Comparison of ENCODE assay signal across 9 mouse cellular contexts in the genomic region with DNA sequence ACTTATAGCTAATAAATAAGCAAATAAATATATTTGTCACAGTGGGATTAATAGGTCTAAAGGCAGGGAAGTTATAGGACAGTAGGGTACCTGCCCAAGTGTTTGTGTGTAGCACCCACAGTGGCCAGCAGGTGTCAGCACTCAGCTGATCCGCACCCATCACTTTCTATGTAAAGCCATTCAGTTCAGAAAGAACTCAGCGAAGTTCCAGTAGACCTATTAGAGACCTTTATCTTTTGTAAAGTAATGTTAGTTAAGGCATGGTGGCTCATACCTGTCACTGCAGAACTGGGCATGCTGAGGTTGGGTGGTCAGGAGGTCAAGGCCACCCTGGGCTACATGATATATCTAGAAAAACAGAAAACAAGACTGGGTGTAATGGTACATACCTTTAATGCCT. TPM values are rescaled to one million over a fixed set of nuclear protein-coding genes. Genes with fewer than 3 reads are reported as not detected.
DNase-seq lines count a peak whose midpoint lies in the region; ATAC-seq and TF ChIP-seq lines count a peak whose summit lies in the region.
"Had no signal": no experiment of that assay in that cellular context is flagged by ENCODE, and none has a peak within 500 bp of the region (broad histone marks: within the 10 kb centered on the region; RNA-seq: fewer than 3 reads in every experiment).

No protein-coding gene starts in this region.

- TF ChIP-seq CTCF in heart, adult 2 months (IDR thresholded peaks at IDR 0.05): peak; percentile 95
- TF ChIP-seq CTCF in bone marrow, adult 2 months (IDR thresholded peaks at IDR 0.05; ENCODE audit: control insufficient read depth, insufficient read depth, low read length): peak; percentile 94
- peak; percentile 90; the same call in 1 of the 2 replicates for TF ChIP-seq CTCF in small intestine, adult 2 months (IDR thresholded peaks at IDR 0.05; ENCODE audit: extremely low read depth, insufficient read length, insufficient replicate concordance, low read depth, low read length)

- H3K9me3 ChIP-seq in heart, embryonic 12.5 days (replicated peaks): no peaks in the 10 kb centered on the region
- no peaks in the 10 kb centered on the region for H3K9me3 ChIP-seq in forebrain, embryonic 10.5 days
- no peaks in the 10 kb centered on the region for H3K9me3 ChIP-seq in hindbrain, embryonic 15.5 days
- no peaks in the 10 kb centered on the region for H3K9me3 ChIP-seq in midbrain, embryonic 11.5 days (ENCODE audit: control insufficient read depth, low read length)
- H3K9me3 ChIP-seq: megakaryocyte, embryonic 14.5 days had no signal

- DNase-seq in heart, adult 2 months: peak; percentile 49 to 79
- DNase-seq in forebrain, embryonic 10.5 days (ENCODE audit: extremely low spot score, low spot score): peak; percentile 49
- DNase-seq in left cerebral cortex, postnatal 25 days (ENCODE audit: low spot score in 2 of 2): peak; percentile 47 to 66
- peak; percentile 95 for DNase-seq in midbrain, embryonic 11.5 days (ENCODE audit: low spot score, missing footprints)

- no peak overlapping the region for H3K4me3 ChIP-seq in heart, adult 2 months
- no peak overlapping the region for H3K4me3 ChIP-seq in heart, embryonic 12.5 days
- H3K4me3 ChIP-seq in bone marrow, adult 2 months (replicated peaks; ENCODE audit: control insufficient read depth, low read depth, low read length): no peak overlapping the region
- no peak overlapping the region for H3K4me3 ChIP-seq in forebrain, embryonic 10.5 days
- H3K4me3 ChIP-seq in hindbrain, embryonic 15.5 days: no peak overlapping the region
- no peak overlapping the region for H3K4me3 ChIP-seq in midbrain, embryonic 11.5 days (ENCODE audit: low read depth, low read length)
- H3K4me3 ChIP-seq in small intestine, adult 2 months (ENCODE audit: low read depth, low read length): no peak overlapping the region
- H3K4me3 ChIP-seq: megakaryocyte, embryonic 14.5 days had no signal

- no peak for TF ChIP-seq POLR2A in heart, adult 2 months (IDR thresholded peaks at IDR 0.05; ENCODE audit: insufficient read depth, low read depth, low read length)
- no peak for TF ChIP-seq POLR2A in bone marrow, adult 2 months (IDR thresholded peaks at IDR 0.05; ENCODE audit: borderline replicate concordance, control insufficient read depth, low read depth, low read length)
- no peak for TF ChIP-seq POLR2A in small intestine, adult 2 months (IDR thresholded peaks at IDR 0.05; ENCODE audit: low read depth, low read length)

- no peak for ATAC-seq in heart, embryonic 12.5 days (ENCODE audit: insufficient number of reproducible peaks, low FRiP score)
- ATAC-seq in hindbrain, embryonic 15.5 days (ENCODE audit: low FRiP score, low read depth): peak; percentile 84
- ATAC-seq in midbrain, embryonic 11.5 days (ENCODE audit: low FRiP score): peak; percentile 64

- H3K9ac ChIP-seq in heart, adult 2 months (ENCODE audit: low read depth, low read length): no peak overlapping the region
- no peak overlapping the region for H3K9ac ChIP-seq in heart, embryonic 12.5 days
- no peak overlapping the region for H3K9ac ChIP-seq in hindbrain, embryonic 15.5 days
- H3K9ac ChIP-seq in midbrain, embryonic 11.5 days (ENCODE audit: low read length): no peak overlapping the region

- no peak overlapping the region for H3K27ac ChIP-seq in heart, adult 2 months
- H3K27ac ChIP-seq in heart, embryonic 12.5 days (ENCODE audit: poor library complexity, severe bottlenecking): no peak overlapping the region
- no peak overlapping the region for H3K27ac ChIP-seq in bone marrow, adult 2 months (ENCODE audit: control insufficient read depth, insufficient read depth, low read depth, low read length, poor library complexity)
- H3K27ac ChIP-seq in forebrain, embryonic 10.5 days: no peak overlapping the region
- no peak overlapping the region for H3K27ac ChIP-seq in hindbrain, embryonic 15.5 days (replicated peaks)
- H3K27ac ChIP-seq in midbrain, embryonic 11.5 days (ENCODE audit: low read depth, low read length): no peak overlapping the region
- no peak overlapping the region for H3K27ac ChIP-seq in small intestine, adult 2 months (ENCODE audit: insufficient read depth, low read depth, low read length)

- H3K36me3 ChIP-seq in heart, adult 2 months (ENCODE audit: control insufficient read depth, insufficient read depth, low read length): no peaks in the 10 kb centered on the region
- H3K36me3 ChIP-seq in heart, embryonic 12.5 days: no peaks in the 10 kb centered on the region
- no peaks in the 10 kb centered on the region for H3K36me3 ChIP-seq in forebrain, embryonic 10.5 days (replicated peaks)
- H3K36me3 ChIP-seq in hindbrain, embryonic 15.5 days: no peaks in the 10 kb centered on the region
- no peaks in the 10 kb centered on the region for H3K36me3 ChIP-seq in midbrain, embryonic 11.5 days (ENCODE audit: control insufficient read depth, insufficient read depth, low read length)
- no peaks in the 10 kb centered on the region for H3K36me3 ChIP-seq in small intestine, adult 2 months (ENCODE audit: control insufficient read depth, insufficient read depth, low read length)

- WGBS in heart, adult 2 months: 4% methylated on average over 2 of the region's 2 CpGs
- 20% methylated on average over 2 of the region's 2 CpGs for WGBS in heart, embryonic 12.5 days
- WGBS in bone marrow, adult 2 months: 6% methylated on average over 2 of the region's 2 CpGs
- 27% methylated on average over 2 of the region's 2 CpGs for WGBS in forebrain, embryonic 10.5 days
- WGBS in hindbrain, embryonic 15.5 days: 15% methylated on average over 2 of the region's 2 CpGs
- WGBS in midbrain, embryonic 11.5 days: 12% methylated on average over 2 of the region's 2 CpGs
- 3% methylated on average over 2 of the region's 2 CpGs for WGBS in small intestine, adult 2 months

- intact Hi-C loops in heart, adult 2 months (cut with DNase I): loop anchor here (1.0 to 5.0 kb wide), 3 partner anchors 44 to 312 kb away; no protein-coding TSS in a partner anchor
- intact Hi-C loops in left cerebral cortex, postnatal 25 days (cut with DNase I): loop anchor here (2.0 to 5.0 kb wide), 3 partner anchors 162 to 312 kb away; no protein-coding TSS in a partner anchor

- no peak overlapping the region for H3K4me2 ChIP-seq in heart, embryonic 12.5 days
- H3K4me2 ChIP-seq in hindbrain, embryonic 15.5 days: no peak overlapping the region
- H3K4me2 ChIP-seq in midbrain, embryonic 11.5 days: no peak overlapping the region

- H3K79me2 ChIP-seq in heart, adult 2 months (replicated peaks; ENCODE audit: control insufficient read depth, insufficient read depth, low read length): no peaks in the 10 kb centered on the region

- H3K27me3 ChIP-seq in heart, adult 2 months (ENCODE audit: control insufficient read depth, insufficient read depth, low read length): no peaks in the 10 kb centered on the region
- H3K27me3 ChIP-seq in heart, embryonic 12.5 days (replicated peaks): 0 out of 2 replicates have a peak, but pooled peaks cover 4% of the 10 kb centered on the region
- no peaks in the 10 kb centered on the region for H3K27me3 ChIP-seq in forebrain, embryonic 10.5 days (ENCODE audit: poor library complexity, severe bottlenecking)
- no peaks in the 10 kb centered on the region for H3K27me3 ChIP-seq in hindbrain, embryonic 15.5 days
- no peaks in the 10 kb centered on the region for H3K27me3 ChIP-seq in midbrain, embryonic 11.5 days (ENCODE audit: control insufficient read depth, insufficient read depth, low read length)
- H3K27me3 ChIP-seq in small intestine, adult 2 months (ENCODE audit: control insufficient read depth, insufficient read depth, low read length): no peaks in the 10 kb centered on the region

- H3K4me1 ChIP-seq in heart, adult 2 months (ENCODE audit: control insufficient read depth, insufficient read depth, low read length): no peaks in the 10 kb centered on the region
- H3K4me1 ChIP-seq in heart, embryonic 12.5 days (replicated peaks): no peaks in the 10 kb centered on the region; the same call in 1 of the 2 replicates
- peaks cover 2% of the 10 kb centered on the region; the same call in 1 of the 2 replicates for H3K4me1 ChIP-seq in bone marrow, adult 2 months (ENCODE audit: control insufficient read depth, insufficient read depth, low read length)
- no peaks in the 10 kb centered on the region for H3K4me1 ChIP-seq in forebrain, embryonic 10.5 days
- no peaks in the 10 kb centered on the region for H3K4me1 ChIP-seq in hindbrain, embryonic 15.5 days (replicated peaks)
- no peaks in the 10 kb centered on the region for H3K4me1 ChIP-seq in midbrain, embryonic 11.5 days (ENCODE audit: control insufficient read depth, insufficient read depth, low read length)
- H3K4me1 ChIP-seq in small intestine, adult 2 months (ENCODE audit: control insufficient read depth, insufficient read depth, insufficient read length, low read length): peaks cover 7% of the 10 kb centered on the region; the same call in 1 of the 2 replicates

- TF ChIP-seq EP300 in heart, adult 2 months (IDR thresholded peaks at IDR 0.05; ENCODE audit: insufficient read depth, low read depth, low read length): 0 out of 2 replicates have a peak, but pooled peaks have one; percentile 50

RNA-seq across cellular contexts. Expression of a gene that starts 12.4 kb away (rescaled TPM):
- total RNA-seq in heart, adult 2 months (2021): not detected
- not detected in 2 replicates for polyA plus RNA-seq in heart, adult 2 months (2012; rRNA removed)
- polyA plus RNA-seq in heart, embryonic 12.5 days (2016; fragmentation: Nextera tagmentation; extraction: Ambion mirVana): not detected in 2 replicates
- not detected in 2 replicates for polyA plus RNA-seq in bone marrow, adult 2 months (2011; ENCODE audit: insufficient read depth, insufficient read length, low replicate concordance, missing spikeins)
- polyA plus RNA-seq in forebrain, embryonic 10.5 days (2016; fragmentation: Nextera tagmentation; extraction: Ambion mirVana): not detected in 2 replicates
- not detected in 2 replicates for polyA plus RNA-seq in hindbrain, embryonic 15.5 days (2015; fragmentation: Nextera tagmentation; extraction: Ambion mirVana)
- total RNA-seq in left cerebral cortex, postnatal 25 days (2021): not detected
- polyA plus RNA-seq in midbrain, embryonic 11.5 days (2014; fragmentation: Nextera tagmentation; extraction: Ambion mirVana): not detected in 2 replicates
- polyA plus RNA-seq in small intestine, adult 2 months (2012; rRNA removed): 1.1 TPM in 1 of 2 replicates, not detected in the other

RNA-seq across cellular contexts. Expression of a gene that starts 23.0 kb away (rescaled TPM):
- total RNA-seq in heart, adult 2 months (2021): 10 to 100 TPM; 18.6 to 20.7 TPM
- 23.7 and 24.6 TPM in 2 replicates for polyA plus RNA-seq in heart, adult 2 months (2012; rRNA removed)
- 29.0 and 31.2 TPM in 2 replicates for polyA plus RNA-seq in heart, embryonic 12.5 days (2016; fragmentation: Nextera tagmentation; extraction: Ambion mirVana)
- polyA plus RNA-seq in bone marrow, adult 2 months (2011; ENCODE audit: insufficient read depth, insufficient read length, low replicate concordance, missing spikeins): 14.4 and 29.5 TPM in 2 replicates
- 33.5 and 36.1 TPM in 2 replicates for polyA plus RNA-seq in forebrain, embryonic 10.5 days (2016; fragmentation: Nextera tagmentation; extraction: Ambion mirVana)
- 28.8 and 31.8 TPM in 2 replicates for polyA plus RNA-seq in hindbrain, embryonic 15.5 days (2015; fragmentation: Nextera tagmentation; extraction: Ambion mirVana)
- total RNA-seq in left cerebral cortex, postnatal 25 days (2021): 10 to 100 TPM; 27.3 to 32.3 TPM
- polyA plus RNA-seq in midbrain, embryonic 11.5 days (2014; fragmentation: Nextera tagmentation; extraction: Ambion mirVana): 23.1 and 26.0 TPM in 2 replicates
- 20.2 and 37.6 TPM in 2 replicates for polyA plus RNA-seq in small intestine, adult 2 months (2012; rRNA removed)

RNA-seq across cellular contexts. Expression of a gene that starts 31.5 kb away (rescaled TPM):
- not detected for total RNA-seq in heart, adult 2 months (2021)
- polyA plus RNA-seq in heart, adult 2 months (2012; rRNA removed): not detected in 2 replicates
- polyA plus RNA-seq in heart, embryonic 12.5 days (2016; fragmentation: Nextera tagmentation; extraction: Ambion mirVana): 0.34 and 0.85 TPM in 2 replicates
- polyA plus RNA-seq in bone marrow, adult 2 months (2011; ENCODE audit: insufficient read depth, insufficient read length, low replicate concordance, missing spikeins): 0.41 and 0.77 TPM in 2 replicates
- 0.38 and 0.85 TPM in 2 replicates for polyA plus RNA-seq in forebrain, embryonic 10.5 days (2016; fragmentation: Nextera tagmentation; extraction: Ambion mirVana)
- 0.94 and 1.3 TPM in 2 replicates for polyA plus RNA-seq in hindbrain, embryonic 15.5 days (2015; fragmentation: Nextera tagmentation; extraction: Ambion mirVana)
- total RNA-seq in left cerebral cortex, postnatal 25 days (2021): under 1 TPM; 0.18 to 0.50 TPM
- polyA plus RNA-seq in midbrain, embryonic 11.5 days (2014; fragmentation: Nextera tagmentation; extraction: Ambion mirVana): 0.18 and 0.36 TPM in 2 replicates
- polyA plus RNA-seq in small intestine, adult 2 months (2012; rRNA removed): 5.5 and 11.3 TPM in 2 replicates
